Mouse (Mus musculus) gastrocnemius, postnatal 4 days (tissue): ENCODE results near the gene Bcl2l12. TPM values are rescaled to one million over a fixed set of nuclear protein-coding genes. Genes with fewer than 3 reads are reported as not detected.
A peak's percentile ranks its signal among the peaks of the same experiment; 100 is the strongest.

Experiments used
- DNase-seq, 2 experiments: peaks; one replicate each; pipeline ENCODE4 v3.0.0; 2021 to 2022; ENCODE audit warnings: low spot score in 2 of 2, mixed read lengths in 2 of 2
- microRNA-seq: library from miRNA; unstranded; fragments of <30 nt; microRNA quantifications from one replicate; pipeline ENCODE4 v1.2.0, GENCODE M21; 2021
- total RNA-seq, 2 experiments: library from RNA; stranded (reverse); gene quantifications; 2 replicates each; pipeline ENCODE4 v1.2.3; 2021

Gene Bcl2l12
- total RNA-seq, 2 experiments from 2014 or later, result 21.5 to 22.0 TPM

DNA sequence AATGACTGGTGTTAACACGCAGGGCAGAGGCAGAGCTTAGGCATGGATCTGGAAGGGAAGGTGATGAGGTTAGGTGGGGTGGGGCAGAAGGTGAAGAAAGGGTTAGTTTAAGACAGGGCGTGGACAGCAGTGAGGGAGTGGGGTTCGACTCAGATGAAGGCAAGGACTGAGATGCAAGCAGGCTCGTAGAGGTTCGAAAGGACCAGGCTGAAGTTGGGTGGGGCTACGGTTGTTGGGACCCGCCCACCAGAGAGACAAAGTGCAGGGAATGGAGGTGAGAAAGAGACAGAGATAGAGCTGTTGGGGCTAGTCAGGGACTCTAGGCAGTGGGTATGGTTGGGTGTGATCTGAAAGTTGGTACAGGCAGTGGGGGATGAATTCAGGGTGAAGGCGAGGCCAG lies 36.2 kb downstream of the Bcl2l12 start:
- no peak for DNase-seq

DNA sequence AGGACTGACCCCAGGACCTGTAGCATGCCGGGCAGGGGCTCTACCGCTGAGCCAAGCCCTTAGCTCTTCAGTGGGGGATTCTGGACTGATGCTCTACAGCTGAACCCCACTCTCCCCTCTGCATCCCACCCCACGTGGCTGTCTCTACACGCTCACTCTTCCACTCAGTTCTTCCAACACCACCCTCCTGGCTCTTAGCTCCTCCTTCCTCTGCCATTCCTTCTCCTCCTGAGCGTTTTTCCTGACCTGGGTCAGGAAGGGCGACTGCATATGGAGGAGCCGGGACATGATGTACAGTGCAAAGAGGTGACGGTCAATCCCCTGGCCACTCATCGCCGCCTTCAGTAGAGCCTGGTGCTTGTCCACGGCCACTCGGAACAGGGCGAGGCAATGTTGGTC lies 38.0 kb downstream of the Bcl2l12 start:
- peak in 1 of 2 experiments; percentile 7 for DNase-seq

DNA sequence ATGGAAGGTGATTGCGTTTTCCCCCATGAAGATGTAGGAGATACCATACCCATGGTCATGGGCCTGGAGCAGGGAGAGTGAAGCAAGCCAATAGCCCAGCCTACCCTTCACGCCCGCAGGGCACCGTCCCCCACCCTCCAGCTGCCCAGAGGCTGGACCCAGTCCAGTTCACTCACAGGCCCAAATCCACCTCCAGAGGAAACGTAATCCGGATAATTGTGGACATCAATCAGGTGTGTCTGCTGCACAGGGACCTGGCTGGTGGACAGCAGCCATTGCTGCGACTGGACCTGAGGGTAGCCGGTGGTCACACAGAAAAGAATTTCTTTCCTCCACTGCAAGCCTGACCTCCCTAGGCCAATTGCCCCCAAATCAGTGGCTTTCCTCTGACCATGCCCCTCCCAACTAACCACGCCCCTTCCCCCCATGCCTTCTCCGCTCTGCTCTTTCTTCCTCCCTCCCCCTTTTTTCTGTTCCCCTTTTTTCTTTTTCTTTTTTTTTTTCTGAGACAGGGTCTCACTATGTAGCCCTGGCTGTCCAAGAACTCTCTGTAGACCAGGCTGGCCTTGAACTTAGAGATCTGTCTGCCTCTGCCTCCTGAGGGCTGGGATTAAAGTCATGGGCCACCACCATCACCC lies 38.5 kb downstream of the Bcl2l12 start:
- DNase-seq, result peak in 1 of 2 experiments; percentile 10

DNA sequence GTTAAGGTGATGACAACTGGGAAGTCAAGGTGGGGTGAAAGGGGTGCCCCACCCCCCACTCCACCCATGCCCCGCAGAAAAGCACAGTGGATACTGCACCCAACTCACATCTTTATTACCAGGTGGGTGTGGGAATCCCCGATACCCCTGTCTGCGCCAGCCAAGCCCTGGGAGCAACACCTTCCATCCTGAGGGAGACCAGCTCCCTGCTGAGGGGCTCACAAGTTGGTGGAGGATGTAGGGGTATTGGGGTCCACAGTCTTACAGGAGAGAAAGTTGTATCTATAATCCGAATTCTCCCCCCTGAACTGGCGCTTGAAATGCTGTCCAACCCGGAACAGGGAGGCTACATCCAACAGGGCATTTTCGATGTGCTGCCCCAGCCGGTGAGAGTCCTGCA lies 39.2 kb downstream of the Bcl2l12 start:
- DNase-seq, result peak in 1 of 2 experiments; percentile 9

DNA sequence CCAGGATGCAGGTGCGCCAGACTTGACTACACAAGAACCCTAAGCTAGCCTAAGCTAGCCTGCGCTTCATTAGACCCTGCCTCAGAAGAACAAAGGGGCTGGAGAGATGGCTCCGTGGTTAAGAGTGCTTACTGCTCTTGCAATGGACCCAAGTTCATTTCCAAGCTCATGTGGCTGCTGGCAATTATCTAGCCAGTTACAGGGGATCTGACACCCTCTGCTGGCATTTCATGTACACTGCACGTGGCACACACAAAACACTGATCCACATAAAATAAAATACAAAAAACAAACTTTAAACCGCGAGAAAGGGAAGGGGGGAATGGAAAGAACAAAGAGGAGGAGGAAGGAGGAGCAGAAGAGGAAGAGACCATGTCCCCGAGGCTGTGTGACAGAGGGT lies 40.3 kb downstream of the Bcl2l12 start:
- DNase-seq, result peak in 1 of 2 experiments; percentile 26

DNA sequence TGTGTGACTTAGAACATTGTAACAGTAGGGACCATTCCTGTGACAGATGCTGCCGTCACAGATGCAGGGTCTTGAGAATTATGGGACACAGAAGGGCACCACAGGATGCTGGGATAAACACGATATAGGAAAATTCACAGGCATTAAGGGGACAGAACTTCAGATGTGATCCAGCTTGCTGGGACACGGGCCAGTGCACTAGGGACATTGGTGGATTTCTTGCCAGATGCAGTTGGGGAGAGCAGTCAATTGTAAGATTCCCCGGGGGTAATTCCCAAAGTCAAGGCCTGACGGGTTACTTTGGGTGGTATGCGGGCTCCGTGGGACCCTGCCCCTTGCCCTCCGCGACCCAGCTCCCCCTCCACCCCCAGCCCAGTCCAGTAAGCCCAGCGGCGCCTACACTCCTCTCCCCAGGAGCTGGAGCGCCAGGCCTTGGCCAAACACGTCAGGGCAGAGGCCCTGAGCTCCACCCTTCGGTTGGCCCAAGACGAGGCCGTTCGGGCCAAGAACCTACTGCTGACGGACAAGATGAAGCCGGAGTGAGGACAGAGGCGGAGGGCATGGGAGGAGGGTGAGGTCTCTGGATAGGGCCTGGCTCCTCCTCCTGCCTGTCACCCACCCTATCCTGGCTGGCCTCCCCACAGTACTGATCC lies 41.2 kb downstream of the Bcl2l12 start:
- DNase-seq, result peak in 1 of 2 experiments; percentile 40

DNA sequence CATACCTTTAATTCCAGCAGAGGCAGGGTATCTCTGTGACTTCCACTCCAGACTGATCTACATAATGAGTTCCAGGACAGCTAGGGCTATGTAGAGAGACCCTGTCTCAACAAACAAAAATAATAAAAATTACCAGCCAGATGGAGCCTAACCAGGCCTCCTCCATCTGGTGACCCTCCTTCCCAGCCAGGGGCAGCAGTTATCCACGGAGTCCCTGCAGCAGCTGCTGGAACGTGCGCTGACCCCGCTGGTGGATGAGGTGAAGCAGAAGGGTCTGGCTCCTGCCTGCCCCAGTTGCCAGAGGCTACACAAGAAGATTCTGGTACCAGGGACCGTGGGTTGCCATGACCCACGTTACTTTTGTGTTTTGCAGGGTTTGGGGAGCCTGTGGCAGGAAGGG lies 42.2 kb downstream of the Bcl2l12 start:
- peak in 1 of 2 experiments; percentile 9 for DNase-seq

GRCm38 (mm10) chr7:44955628-44956027 lies 42.9 kb downstream of the Bcl2l12 start:
- DNase-seq, result peak in 1 of 2 experiments; percentile 9

DNA sequence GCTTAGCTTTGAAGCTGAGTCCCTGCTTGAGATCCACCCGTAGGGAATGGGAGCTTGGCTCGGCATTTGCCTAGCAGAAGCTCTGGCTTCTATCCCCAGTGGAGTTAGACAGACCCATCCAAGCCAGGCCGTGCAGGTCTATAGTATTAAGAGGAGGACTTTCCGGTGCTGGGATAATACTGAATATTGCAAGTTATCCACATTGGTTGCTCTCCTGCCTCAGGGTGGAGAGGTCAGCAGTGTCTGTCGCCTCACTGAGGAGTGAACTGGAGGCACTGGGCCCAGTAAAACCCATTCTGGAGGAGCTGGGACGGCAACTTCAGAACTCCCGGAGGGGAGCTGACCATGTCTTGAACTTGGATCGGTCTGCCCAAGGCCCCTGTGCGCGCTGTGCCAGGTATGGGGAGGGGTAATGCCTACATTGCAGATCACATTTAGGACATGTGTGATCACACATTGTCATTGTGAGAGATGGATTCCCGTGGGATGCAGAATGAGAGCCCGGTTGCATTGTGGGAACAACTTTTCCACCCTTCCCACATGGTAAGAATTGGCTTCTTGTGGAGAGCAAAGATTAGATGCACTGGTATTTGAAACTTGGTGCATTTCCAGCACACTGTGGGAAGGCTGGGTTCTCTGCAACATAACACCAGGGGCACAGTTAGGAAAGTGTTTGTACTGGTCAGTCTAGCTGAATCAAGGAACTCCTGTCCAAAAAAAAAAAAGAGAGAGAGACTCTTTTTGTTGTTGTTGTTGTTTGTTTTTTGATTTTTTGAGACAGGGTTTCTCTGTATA lies 44.2 kb downstream of the Bcl2l12 start:
- peak in 1 of 2 experiments; percentile 8 for DNase-seq

GRCm38 (mm10) chr7:44953561-44953960 lies 45.0 kb downstream of the Bcl2l12 start:
- peak in 1 of 2 experiments; percentile 9 for DNase-seq

GRCm38 (mm10) chr7:44952611-44953306 lies 45.8 kb downstream of the Bcl2l12 start:
- DNase-seq, result peak; percentile 66 to 90

GRCm38 (mm10) chr7:44951960-44952359 lies 46.6 kb downstream of the Bcl2l12 start:
- DNase-seq, result peak in 1 of 2 experiments; percentile 51

GRCm38 (mm10) chr7:44949922-44950321 lies 48.6 kb downstream of the Bcl2l12 start:
- no peak for DNase-seq

DNA sequence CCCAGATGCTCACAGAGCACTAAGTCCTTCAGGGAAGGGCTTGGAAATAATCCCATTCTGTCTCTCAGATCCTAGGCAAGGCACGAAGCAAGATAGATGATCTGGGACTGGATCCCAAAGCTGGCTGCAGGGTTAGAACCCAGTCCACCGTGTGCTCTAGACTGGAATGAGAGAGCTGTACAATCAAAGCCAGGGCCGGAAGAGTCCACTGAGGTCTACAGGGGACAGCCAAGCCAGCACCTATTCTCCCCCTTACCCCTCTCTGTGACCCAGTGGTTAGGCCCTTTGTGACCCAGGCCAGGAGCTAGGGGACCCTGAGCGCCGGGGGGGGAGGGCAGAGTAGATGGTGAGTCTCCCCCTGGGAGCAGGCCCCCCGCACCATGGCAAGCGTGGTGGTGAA lies 55.6 kb downstream of the Bcl2l12 start, which contains the start of gene Tsks:
Tsks (plus strand) TSS at position 301 of the 400 bp plus-strand sequence.
- no peak for DNase-seq

Small RNAs within 50 kb of the gene (microRNA-seq; reads per million reads assigned to microRNA genes)
- not detected for gene Mir7054

Other genes starting within 250 kb of the Bcl2l12 start
- under 1 TPM; 0.32 to 0.41 TPM for gene Zfp473, start 247.7 kb downstream of the Bcl2l12 start, total RNA-seq
- gene Nup62, start 182.6 kb downstream of the Bcl2l12 start, total RNA-seq, result 10 to 100 TPM; 49.4 to 53.1 TPM
- gene Il4i1, start 182.3 kb downstream of the Bcl2l12 start, total RNA-seq, result 1 to 10 TPM; 1.6 to 1.8 TPM
- 10 to 100 TPM; 55.6 to 62.2 TPM for gene Atf5, start 182.1 kb downstream of the Bcl2l12 start, total RNA-seq
- 100 to 1,000 TPM in 1 of 2 experiments, 10 to 100 TPM in 1; 92.4 to 103 TPM for gene Akt1s1, start 149.7 kb downstream of the Bcl2l12 start, total RNA-seq
- gene Tbc1d17, start 149.6 kb downstream of the Bcl2l12 start, total RNA-seq, result 10 to 100 TPM; 56.5 to 63.4 TPM
- gene Pnkp, start 141.6 kb downstream of the Bcl2l12 start, total RNA-seq, result 10 to 100 TPM; 18.6 to 20.5 TPM
- gene Ptov1, start 128.9 kb downstream of the Bcl2l12 start, total RNA-seq, result 100 to 1,000 TPM; 332 to 346 TPM
- 10 to 100 TPM; 63.8 to 67.6 TPM for gene Med25, start 106.0 kb downstream of the Bcl2l12 start, total RNA-seq
- gene Fuz, start 102.6 kb downstream of the Bcl2l12 start, total RNA-seq, result 10 to 100 TPM; 16.1 to 18.4 TPM
- gene Ap2a1, start 69.2 kb downstream of the Bcl2l12 start, total RNA-seq, result 10 to 100 TPM; 84.8 to 88.9 TPM
- gene Tsks, start 55.5 kb downstream of the Bcl2l12 start, total RNA-seq, result not detected
- gene Cpt1c, start 23.9 kb downstream of the Bcl2l12 start, total RNA-seq, result 10 to 100 TPM; 10.3 to 10.8 TPM
- gene Prmt1, start 12.1 kb downstream of the Bcl2l12 start, total RNA-seq, result 100 to 1,000 TPM; 318 to 331 TPM
- gene Irf3, start 1.1 kb downstream of the Bcl2l12 start, total RNA-seq, result 10 to 100 TPM; 46.0 to 50.4 TPM
- 10 to 100 TPM; 74.1 to 76.0 TPM for gene Scaf1, start 17.7 kb upstream of the Bcl2l12 start, total RNA-seq
- 100 to 1,000 TPM; 119 to 123 TPM for gene Rras, start 19.2 kb upstream of the Bcl2l12 start, total RNA-seq
- 10 to 100 TPM; 63.9 to 65.2 TPM for gene Prr12, start 54.2 kb upstream of the Bcl2l12 start, total RNA-seq
- 10 to 100 TPM; 47.3 to 48.3 TPM for gene Nosip, start 63.7 kb upstream of the Bcl2l12 start, total RNA-seq
- 10 to 100 TPM; 11.7 to 12.3 TPM for gene Prrg2, start 64.0 kb upstream of the Bcl2l12 start, total RNA-seq
- gene Rcn3, start 93.5 kb upstream of the Bcl2l12 start, total RNA-seq, result 100 to 1,000 TPM; 172 to 192 TPM
- 10 to 100 TPM; 84.6 to 87.3 TPM for gene Fcgrt, start 105.1 kb upstream of the Bcl2l12 start, total RNA-seq
- 1,000 to 10,000 TPM in 1 of 2 experiments, 100 to 1,000 TPM in 1; 985 to 1,047 TPM for gene Rps11, start 125.7 kb upstream of the Bcl2l12 start, total RNA-seq
- gene Rpl13a, start 130.0 kb upstream of the Bcl2l12 start, total RNA-seq, result 1,000 to 10,000 TPM; 1,483 to 1,628 TPM
- under 1 TPM in 1 of 2 experiments, not detected in 1; 0.34 TPM for gene Gm45713, start 137.5 kb upstream of the Bcl2l12 start, total RNA-seq
- 1 to 10 TPM; 2.4 to 5.1 TPM for gene Flt3l, start 137.7 kb upstream of the Bcl2l12 start, total RNA-seq
- gene Pih1d1, start 155.6 kb upstream of the Bcl2l12 start, total RNA-seq, result 10 to 100 TPM; 52.1 to 59.3 TPM
- gene Aldh16a1, start 155.9 kb upstream of the Bcl2l12 start, total RNA-seq, result 10 to 100 TPM; 34.8 to 51.6 TPM
- 1 to 10 TPM; 2.6 to 3.0 TPM for gene Slc17a7, start 165.2 kb upstream of the Bcl2l12 start, total RNA-seq
- under 1 TPM; 0.34 to 0.42 TPM for gene Gfy, start 180.9 kb upstream of the Bcl2l12 start, total RNA-seq
- not detected for gene Pth2, start 182.3 kb upstream of the Bcl2l12 start, total RNA-seq
- 1 to 10 TPM; 3.2 to 4.9 TPM for gene Ccdc155, start 206.2 kb upstream of the Bcl2l12 start, total RNA-seq
- gene Dkkl1, start 213.4 kb upstream of the Bcl2l12 start, total RNA-seq, result not detected
- gene Tead2, start 217.0 kb upstream of the Bcl2l12 start, total RNA-seq, result 10 to 100 TPM; 40.0 to 51.4 TPM
- 1 to 10 TPM; 3.7 to 4.8 TPM for gene Cd37, start 240.4 kb upstream of the Bcl2l12 start, total RNA-seq
- not detected for gene Slc6a16, start 242.4 kb upstream of the Bcl2l12 start, total RNA-seq